Mouse (Mus musculus): Measurements from ENCODE around the gene Gm20431. TPM values are rescaled to one million over a fixed set of nuclear protein-coding genes. Genes with fewer than 3 reads are reported as not detected.

The Gm20431 gene
- 10 to 100 TPM in 1 of 2 experiments, 1 to 10 TPM in 1; 7.7 to 11.6 TPM for total RNA-seq (2021)
- long read RNA-seq, experiment 1, partial matches to known transcripts = 0 of 1 reads
- long read RNA-seq, experiment 1, other reads (novel, unspliced or antisense) = 1 of 1 reads
- long read RNA-seq, experiment 2, partial matches to known transcripts = 0 of 1 reads
- long read RNA-seq, experiment 2, other reads (novel, unspliced or antisense) = 1 of 1 reads

GRCm38 (mm10) chr2:167661270-167662203, at the start of gene Gm20431:
Gene Gm20431 (minus strand): TSS chr2:167661496.
- peak; percentile 96 for DNase-seq

GRCm38 (mm10) chr2:167710574-167710973, 49.3 kb upstream of the Gm20431 start:
- DNase-seq = no peak

DNA sequence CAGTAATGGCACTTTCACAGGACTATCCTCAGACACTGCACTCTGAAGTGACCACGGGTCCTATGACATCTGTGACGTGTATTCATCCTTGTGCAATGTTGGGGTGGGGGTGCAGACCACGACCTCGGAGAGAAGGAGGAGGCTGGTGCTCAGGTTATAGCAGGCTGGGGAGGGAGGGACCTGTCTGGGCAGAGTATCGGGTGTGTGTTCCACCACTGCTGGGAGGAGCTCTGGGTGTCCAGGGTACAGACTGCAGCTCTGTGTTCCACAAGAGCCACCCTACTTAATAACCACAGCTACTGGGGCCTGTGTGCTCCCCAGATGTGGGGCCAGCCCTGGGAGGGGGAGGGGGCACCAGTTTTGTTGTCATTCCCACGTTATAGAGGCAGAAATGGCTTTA, 48.7 kb upstream of the Gm20431 start:
- DNase-seq = no peak

DNA sequence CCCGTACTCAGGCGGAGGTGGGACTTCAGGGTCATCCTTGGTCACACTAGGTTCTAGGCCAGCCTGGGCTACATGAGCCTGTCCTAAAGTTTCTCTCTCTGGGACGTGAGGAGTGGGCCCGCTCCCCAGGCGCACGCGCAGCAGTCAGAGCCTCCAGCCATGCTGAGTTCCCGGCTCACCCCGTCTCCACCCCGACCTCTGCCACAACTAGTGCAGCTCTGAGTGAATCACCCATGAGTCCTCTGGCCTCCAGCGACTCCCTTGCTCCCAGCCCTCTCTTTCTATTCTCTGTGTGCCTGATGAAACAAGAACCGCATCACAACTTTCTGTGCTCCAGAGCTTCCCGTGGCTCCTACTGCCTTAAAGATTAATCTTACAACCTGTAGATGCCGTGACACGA, 47.1 kb upstream of the Gm20431 start:
- no peak for DNase-seq

DNA sequence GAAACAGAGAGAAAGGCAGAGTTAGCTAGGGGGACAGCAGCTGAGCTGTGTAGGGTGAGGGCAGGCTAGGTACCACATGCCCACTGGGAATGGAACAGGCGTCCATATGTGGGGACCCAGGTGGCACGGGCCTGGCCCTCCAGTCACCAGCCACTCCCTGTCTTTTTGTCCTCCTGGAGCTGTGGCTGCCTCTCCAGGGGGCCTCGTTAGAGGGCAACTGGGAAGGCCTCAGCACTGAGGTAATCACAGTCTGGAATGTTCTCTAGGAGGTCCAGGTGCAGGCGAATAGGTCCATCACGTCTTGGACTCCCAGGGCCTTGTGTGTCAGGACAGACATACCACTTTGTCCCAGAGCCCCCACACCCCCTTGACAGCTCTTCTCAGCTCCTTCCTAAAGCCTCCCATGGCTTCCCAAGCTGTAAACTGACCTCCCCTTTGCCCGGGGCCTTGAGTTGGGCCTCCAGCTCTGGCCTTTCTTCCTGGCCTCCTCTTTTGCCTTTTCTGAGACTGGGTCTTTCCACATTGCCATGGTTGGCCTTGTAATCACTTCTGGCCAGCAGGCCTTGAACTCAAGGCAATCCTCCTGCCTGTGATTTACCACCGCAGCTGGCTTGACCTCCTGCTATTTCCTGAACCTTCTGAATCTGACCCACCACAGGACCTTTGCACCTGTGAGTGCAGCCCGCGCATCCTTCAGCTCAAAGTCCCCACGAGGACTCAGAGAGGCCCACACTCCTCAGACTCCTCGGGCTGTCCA, 45.1 kb upstream of the Gm20431 start:
- DNase-seq = no peak

DNA sequence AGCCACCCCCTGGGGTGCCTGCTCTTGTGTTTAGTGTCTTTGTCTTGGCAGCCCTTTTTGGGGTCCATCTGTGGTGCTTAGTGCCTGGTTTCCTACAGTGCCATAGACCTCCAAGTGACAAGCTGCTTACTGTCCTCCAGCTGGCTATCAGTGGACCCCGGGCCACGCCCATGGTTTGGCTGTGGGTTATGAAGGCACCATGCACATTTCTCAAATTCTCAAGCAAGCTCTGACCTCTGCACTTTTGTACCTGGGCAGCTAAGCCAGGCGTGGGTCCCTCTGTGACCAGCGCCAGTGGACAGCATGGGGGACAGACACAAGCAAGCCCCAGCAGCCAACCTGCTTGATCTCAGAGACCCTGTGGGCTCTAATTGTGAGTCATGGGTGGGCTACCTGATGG, 43.1 kb upstream of the Gm20431 start:
- DNase-seq = no peak

- DNase-seq = no peak
Observed at GRCm38 (mm10) chr2:167702126-167702525, 40.8 kb upstream of the Gm20431 start.

- no peak for DNase-seq
Observed at GRCm38 (mm10) chr2:167701472-167701871, 40.2 kb upstream of the Gm20431 start.

DNA sequence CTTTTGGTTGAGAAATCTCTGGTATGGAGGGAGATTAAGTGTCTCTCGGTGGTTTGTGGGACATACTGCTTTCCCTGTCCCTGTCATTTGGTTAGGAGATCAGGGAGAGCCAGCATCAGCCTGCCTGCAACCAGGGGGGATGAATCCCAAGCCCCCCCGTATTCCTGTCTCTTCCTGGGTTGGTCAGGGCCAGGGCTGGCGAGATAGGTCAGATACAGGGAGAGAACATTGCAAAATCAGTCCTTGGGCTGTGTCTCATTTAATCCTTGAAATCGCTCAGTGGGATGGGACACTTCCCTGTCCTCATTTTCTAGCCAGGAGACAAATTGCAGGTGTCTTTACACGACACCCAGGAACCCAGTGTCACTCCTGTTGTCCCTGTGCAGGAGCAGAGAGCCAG, 38.7 kb upstream of the Gm20431 start:
- DNase-seq = no peak

- DNase-seq = peak; percentile 59
Observed at GRCm38 (mm10) chr2:167697902-167698301, 36.6 kb upstream of the Gm20431 start.

GRCm38 (mm10) chr2:167696143-167696542, 34.8 kb upstream of the Gm20431 start:
- DNase-seq = peak; percentile 88

DNA sequence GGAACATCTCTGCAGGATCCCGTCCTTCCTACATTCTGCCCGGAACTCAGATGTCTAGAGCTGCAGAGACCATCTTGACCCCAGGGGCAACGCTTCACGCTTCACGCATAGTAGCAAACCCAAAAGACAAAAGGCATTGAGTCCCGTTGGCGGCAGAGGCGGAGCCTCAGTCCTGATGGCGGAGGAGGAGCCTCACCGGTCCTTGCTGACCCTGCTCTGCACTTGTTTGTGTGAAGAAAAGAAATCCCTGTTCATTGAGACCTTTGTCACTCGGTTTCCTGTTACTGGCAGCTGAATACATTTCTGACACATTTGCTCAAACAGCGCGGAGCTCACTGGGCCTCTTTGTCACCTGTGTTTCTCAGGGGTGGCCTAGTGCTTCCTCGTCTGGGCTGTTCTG, 34.2 kb upstream of the Gm20431 start:
- no peak for DNase-seq

DNA sequence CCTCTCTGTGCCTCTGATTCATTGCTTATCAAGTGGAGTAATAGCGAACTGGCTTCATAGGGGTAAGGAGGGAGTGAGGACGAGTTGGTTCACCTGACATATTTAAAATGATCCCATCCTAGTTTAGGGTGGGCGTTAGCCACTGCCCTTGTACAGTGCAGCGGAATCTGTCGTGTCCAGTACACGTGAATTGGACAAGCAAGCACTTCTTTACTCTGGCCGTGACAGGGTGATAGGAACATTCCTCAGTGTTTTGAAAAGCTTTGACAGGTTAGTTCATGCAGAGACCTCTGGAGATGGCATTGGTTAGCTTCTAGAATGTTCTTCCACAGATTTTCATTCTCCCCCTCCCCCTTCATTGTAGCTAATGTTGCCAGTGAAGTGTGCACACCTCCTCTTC, 33.7 kb upstream of the Gm20431 start:
- DNase-seq = no peak

DNA sequence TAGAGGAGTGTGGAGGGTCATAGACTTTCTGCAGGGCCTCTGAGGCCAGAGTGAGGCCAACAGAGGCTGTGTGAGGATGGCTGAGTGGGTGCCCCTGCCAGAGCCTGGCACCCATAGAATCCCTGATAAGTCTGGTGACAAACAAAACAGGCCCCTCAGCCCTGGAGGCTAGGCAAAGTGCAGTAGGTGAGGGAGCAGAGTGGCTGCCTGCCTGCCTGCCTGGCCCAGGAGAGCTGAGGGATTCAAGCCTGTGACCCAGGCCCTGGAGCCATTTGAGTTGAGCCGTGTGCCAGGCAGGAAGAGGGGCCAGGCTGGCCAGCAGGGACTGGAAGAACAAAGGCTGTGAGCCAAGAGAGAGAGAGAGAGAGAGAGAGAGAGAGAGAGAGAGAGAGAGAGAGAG, 32.9 kb upstream of the Gm20431 start:
- no peak for DNase-seq

- no peak for DNase-seq
Observed at GRCm38 (mm10) chr2:167693540-167693939, 32.2 kb upstream of the Gm20431 start.

- no peak for DNase-seq
Observed at GRCm38 (mm10) chr2:167692831-167693230, 31.5 kb upstream of the Gm20431 start.

GRCm38 (mm10) chr2:167691871-167692661, 30.8 kb upstream of the Gm20431 start:
- DNase-seq = no peak

DNA sequence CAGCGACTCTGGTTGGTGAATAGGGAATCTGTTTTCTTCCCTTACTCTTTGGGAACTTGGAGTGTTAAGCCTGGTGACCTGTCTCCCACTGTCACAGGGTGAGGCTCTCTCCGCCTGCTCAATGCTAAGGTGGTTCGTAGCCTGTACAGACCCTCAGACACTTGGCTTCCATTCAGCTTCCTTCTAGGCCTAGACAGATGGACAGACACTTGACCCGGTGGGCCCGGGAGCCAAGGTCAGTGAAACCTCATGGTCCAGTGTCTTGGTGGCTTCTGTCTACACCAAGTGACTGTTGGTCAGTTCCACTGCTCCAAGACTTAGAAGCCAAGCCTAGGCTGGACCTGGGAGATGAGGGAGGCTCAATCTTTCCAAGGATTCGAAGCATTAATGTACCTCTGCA, 30.1 kb upstream of the Gm20431 start:
- no peak for DNase-seq

DNA sequence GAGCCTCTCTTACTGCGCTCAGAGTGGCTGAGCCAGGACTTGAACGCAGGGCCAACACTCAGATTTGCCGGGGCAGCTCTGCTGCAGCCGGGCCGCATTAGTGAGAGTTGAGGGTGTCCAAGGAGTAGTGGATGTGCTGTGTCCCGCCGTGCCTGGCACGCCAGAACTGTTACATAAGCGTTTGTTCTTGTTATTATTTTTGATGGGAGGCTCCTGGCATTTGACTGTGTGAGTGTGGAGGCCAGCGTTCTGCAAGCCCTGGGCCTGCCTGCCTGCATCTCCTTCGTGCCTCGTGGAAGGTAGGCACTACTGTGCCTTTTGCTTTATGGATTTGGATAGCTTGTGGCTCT, 29.6 kb upstream of the Gm20431 start:
- peak; percentile 85 for DNase-seq

- peak; percentile 79 for DNase-seq
Observed at GRCm38 (mm10) chr2:167690219-167690961, 29.1 kb upstream of the Gm20431 start.

- DNase-seq = peak; percentile 58
Observed at GRCm38 (mm10) chr2:167689501-167690218, 28.4 kb upstream of the Gm20431 start, which contains the start of gene Tmem189. Gene Tmem189 (minus strand): TSS chr2:167689822.

Data from gastrocnemius, postnatal 25 days (tissue).